Mouse (Mus musculus): ENCODE data around the gene Adcy2. TPM values are rescaled to one million over a fixed set of nuclear protein-coding genes. Genes with fewer than 3 reads are reported as not detected.

The Adcy2 gene
- polyA plus RNA-seq (2014; fragmentation: Nextera tagmentation; extraction: Ambion mirVana): 0.54 and 0.74 TPM in 2 replicates

GRCm38 (mm10) chr13:68998918-68999801 is at the start of gene Adcy2:
TSS of gene Adcy2 (minus strand) at chr13:68999541.
- Histone ChIP-seq H3K9me3 (replicated peaks; ENCODE audit: control insufficient read depth, low read length) (no peaks in the 10 kb centered on the region), H3K4me2 (peak within 1 kb of the TSS; percentile 92), H3K4me3 (ENCODE audit: low read depth, low read length) (peak within 1 kb of the TSS; percentile 66), H3K4me1 (ENCODE audit: control insufficient read depth, insufficient read depth, low read length) (peaks cover 5% of the 10 kb centered on the region; the same call in 1 of the 2 replicates), H3K9ac (ENCODE audit: low read depth, low read length) (peak within 1 kb of the TSS; percentile 49; the same call in 1 of the 2 replicates), H3K27ac (ENCODE audit: low read depth, low read length) (no peak within 1 kb of the TSS), H3K27me3 (ENCODE audit: control insufficient read depth, insufficient read depth, low read length) (peaks cover 40% of the 10 kb centered on the region), H3K36me3 (ENCODE audit: control insufficient read depth, insufficient read depth, low read length) (no peaks in the 10 kb centered on the region)
- 0% methylated on average over 48 of the region's 106 CpGs for WGBS (ENCODE audit: insufficient replicate concordance)
- ATAC-seq (replicated peaks; ENCODE audit: insufficient number of reproducible peaks, low FRiP score, low TSS enrichment): peak; percentile 79

GRCm38 (mm10) chr13:69036991-69037597 is 37.8 kb upstream of the Adcy2 start:
- Histone ChIP-seq H3K4me2 (no peak overlapping the region), H3K9ac (ENCODE audit: low read depth, low read length) (no peak overlapping the region), H3K27me3 (ENCODE audit: control insufficient read depth, insufficient read depth, low read length) (no peaks in the 10 kb centered on the region), H3K27ac (ENCODE audit: low read depth, low read length) (no peak overlapping the region), H3K4me3 (ENCODE audit: low read depth, low read length) (no peak overlapping the region), H3K36me3 (ENCODE audit: control insufficient read depth, insufficient read depth, low read length) (no peaks in the 10 kb centered on the region), H3K9me3 (replicated peaks; ENCODE audit: control insufficient read depth, low read length) (no peaks in the 10 kb centered on the region), H3K4me1 (ENCODE audit: control insufficient read depth, insufficient read depth, low read length) (no peaks in the 10 kb centered on the region)
- no peak for ATAC-seq (replicated peaks; ENCODE audit: insufficient number of reproducible peaks, low FRiP score, low TSS enrichment)
- 75% methylated on average over 5 of the region's 5 CpGs for WGBS (ENCODE audit: insufficient replicate concordance)

GRCm38 (mm10) chr13:69034621-69035020 is 35.3 kb upstream of the Adcy2 start:
- 78% methylated on average over 1 of the region's 1 CpGs for WGBS (ENCODE audit: insufficient replicate concordance)
- Histone ChIP-seq H3K9me3 (replicated peaks; ENCODE audit: control insufficient read depth, low read length) (no peaks in the 10 kb centered on the region), H3K27ac (ENCODE audit: low read depth, low read length) (no peak overlapping the region), H3K36me3 (ENCODE audit: control insufficient read depth, insufficient read depth, low read length) (no peaks in the 10 kb centered on the region), H3K27me3 (ENCODE audit: control insufficient read depth, insufficient read depth, low read length) (no peaks in the 10 kb centered on the region), H3K4me2 (no peak overlapping the region), H3K4me1 (ENCODE audit: control insufficient read depth, insufficient read depth, low read length) (no peaks in the 10 kb centered on the region), H3K9ac (ENCODE audit: low read depth, low read length) (no peak overlapping the region), H3K4me3 (ENCODE audit: low read depth, low read length) (no peak overlapping the region)
- ATAC-seq (replicated peaks; ENCODE audit: insufficient number of reproducible peaks, low FRiP score, low TSS enrichment): no peak

GRCm38 (mm10) chr13:69033532-69033931 is 34.2 kb upstream of the Adcy2 start:
- Histone ChIP-seq H3K36me3 (ENCODE audit: control insufficient read depth, insufficient read depth, low read length) (no peaks in the 10 kb centered on the region), H3K4me3 (ENCODE audit: low read depth, low read length) (no peak overlapping the region), H3K9ac (ENCODE audit: low read depth, low read length) (no peak overlapping the region), H3K27me3 (ENCODE audit: control insufficient read depth, insufficient read depth, low read length) (no peaks in the 10 kb centered on the region), H3K4me2 (no peak overlapping the region), H3K27ac (ENCODE audit: low read depth, low read length) (no peak overlapping the region), H3K4me1 (ENCODE audit: control insufficient read depth, insufficient read depth, low read length) (no peaks in the 10 kb centered on the region), H3K9me3 (replicated peaks; ENCODE audit: control insufficient read depth, low read length) (no peaks in the 10 kb centered on the region)
- ATAC-seq (replicated peaks; ENCODE audit: insufficient number of reproducible peaks, low FRiP score, low TSS enrichment): no peak
- 85% methylated on average over 7 of the region's 7 CpGs for WGBS (ENCODE audit: insufficient replicate concordance)

GRCm38 (mm10) chr13:69029078-69029757 is 29.9 kb upstream of the Adcy2 start:
- Histone ChIP-seq H3K27me3 (ENCODE audit: control insufficient read depth, insufficient read depth, low read length) (no peaks in the 10 kb centered on the region), H3K9me3 (replicated peaks; ENCODE audit: control insufficient read depth, low read length) (no peaks in the 10 kb centered on the region), H3K27ac (ENCODE audit: low read depth, low read length) (no peak overlapping the region), H3K9ac (ENCODE audit: low read depth, low read length) (no peak overlapping the region), H3K4me1 (ENCODE audit: control insufficient read depth, insufficient read depth, low read length) (no peaks in the 10 kb centered on the region), H3K4me2 (no peak overlapping the region), H3K4me3 (ENCODE audit: low read depth, low read length) (no peak overlapping the region), H3K36me3 (ENCODE audit: control insufficient read depth, insufficient read depth, low read length) (no peaks in the 10 kb centered on the region)
- WGBS (ENCODE audit: insufficient replicate concordance): 66% methylated on average over 4 of the region's 4 CpGs
- no peak for ATAC-seq (replicated peaks; ENCODE audit: insufficient number of reproducible peaks, low FRiP score, low TSS enrichment)

- 58% methylated on average over 2 of the region's 2 CpGs for WGBS (ENCODE audit: insufficient replicate concordance)
- ATAC-seq (replicated peaks; ENCODE audit: insufficient number of reproducible peaks, low FRiP score, low TSS enrichment): no peak
- no peaks in the 10 kb centered on the region for H3K9me3 ChIP-seq (replicated peaks; ENCODE audit: control insufficient read depth, low read length)
- H3K27ac ChIP-seq (ENCODE audit: low read depth, low read length): no peak overlapping the region
- H3K9ac ChIP-seq (ENCODE audit: low read depth, low read length): no peak overlapping the region
- no peak overlapping the region for H3K4me3 ChIP-seq (ENCODE audit: low read depth, low read length)
- H3K4me2 ChIP-seq: no peak overlapping the region
- H3K36me3 ChIP-seq (ENCODE audit: control insufficient read depth, insufficient read depth, low read length): no peaks in the 10 kb centered on the region
- no peaks in the 10 kb centered on the region for H3K4me1 ChIP-seq (ENCODE audit: control insufficient read depth, insufficient read depth, low read length)
- no peaks in the 10 kb centered on the region for H3K27me3 ChIP-seq (ENCODE audit: control insufficient read depth, insufficient read depth, low read length)
These were observed 25.6 kb upstream of the Adcy2 start for GRCm38 (mm10) chr13:69024964-69025363.

- Histone ChIP-seq H3K9me3 (replicated peaks; ENCODE audit: control insufficient read depth, low read length) (no peaks in the 10 kb centered on the region), H3K27me3 (ENCODE audit: control insufficient read depth, insufficient read depth, low read length) (no peaks in the 10 kb centered on the region), H3K4me1 (ENCODE audit: control insufficient read depth, insufficient read depth, low read length) (no peaks in the 10 kb centered on the region), H3K27ac (ENCODE audit: low read depth, low read length) (no peak overlapping the region), H3K4me3 (ENCODE audit: low read depth, low read length) (no peak overlapping the region), H3K36me3 (ENCODE audit: control insufficient read depth, insufficient read depth, low read length) (no peaks in the 10 kb centered on the region), H3K9ac (ENCODE audit: low read depth, low read length) (no peak overlapping the region), H3K4me2 (no peak overlapping the region)
- ATAC-seq (replicated peaks; ENCODE audit: insufficient number of reproducible peaks, low FRiP score, low TSS enrichment): no peak
- WGBS (ENCODE audit: insufficient replicate concordance): 93% methylated on average over 2 of the region's 2 CpGs
These were observed 23.9 kb upstream of the Adcy2 start for GRCm38 (mm10) chr13:69023239-69023638.

GRCm38 (mm10) chr13:69020574-69020973 is 21.2 kb upstream of the Adcy2 start:
- no peak overlapping the region for H3K27ac ChIP-seq (ENCODE audit: low read depth, low read length)
- no peak overlapping the region for H3K9ac ChIP-seq (ENCODE audit: low read depth, low read length)
- H3K4me3 ChIP-seq (ENCODE audit: low read depth, low read length): no peak overlapping the region
- H3K9me3 ChIP-seq (replicated peaks; ENCODE audit: control insufficient read depth, low read length): no peaks in the 10 kb centered on the region
- 63% methylated on average over 2 of the region's 2 CpGs for WGBS (ENCODE audit: insufficient replicate concordance)
- H3K4me1 ChIP-seq (ENCODE audit: control insufficient read depth, insufficient read depth, low read length): no peaks in the 10 kb centered on the region
- H3K36me3 ChIP-seq (ENCODE audit: control insufficient read depth, insufficient read depth, low read length): no peaks in the 10 kb centered on the region
- no peaks in the 10 kb centered on the region for H3K27me3 ChIP-seq (ENCODE audit: control insufficient read depth, insufficient read depth, low read length)
- ATAC-seq (replicated peaks; ENCODE audit: insufficient number of reproducible peaks, low FRiP score, low TSS enrichment): no peak
- H3K4me2 ChIP-seq: no peak overlapping the region

Measured in heart, embryonic 11.5 days (tissue).